Mouse (Mus musculus) bone marrow macrophage, adult 2 months (primary cell): ENCODE measurements around the gene Ttll10.

Experiments
- CTCF ChIP-seq: IDR thresholded peaks from 2 replicates; pipeline ENCODE4 v1.5.1; 2012; ENCODE audit warnings: low read depth, mild to moderate bottlenecking, low read length, moderate library complexity
- POLR2A ChIP-seq: IDR thresholded peaks from 2 replicates; pipeline ENCODE4 v1.6.1; 2012; ENCODE audit warnings: mild to moderate bottlenecking, low read depth, low read length, borderline replicate concordance

DNA sequence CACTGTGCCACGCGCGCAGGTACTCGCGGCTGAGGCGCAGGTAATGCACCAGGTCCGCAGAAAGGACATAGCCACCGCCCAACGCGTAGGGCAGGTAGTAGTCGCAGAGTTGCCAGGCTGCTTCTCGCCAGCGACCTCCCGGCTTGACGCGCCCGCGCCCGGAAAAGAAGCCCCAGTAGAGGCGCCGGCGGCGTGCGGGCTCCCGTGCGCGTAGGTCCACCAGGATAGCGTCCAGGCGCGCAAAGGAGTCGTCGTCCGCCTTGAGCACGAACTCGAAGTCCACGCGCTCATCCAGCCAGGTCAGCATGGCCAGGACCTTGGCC, 67.3 kb downstream of the Ttll10 start:
- TF ChIP-seq CTCF (no peak), POLR2A (no peak)
